Mouse (Mus musculus) forebrain, embryonic 11.5 days (tissue): ENCODE data around the gene Cab39. TPM values are rescaled to one million over a fixed set of nuclear protein-coding genes. Genes with fewer than 3 reads are reported as not detected.

Experiments used
- ATAC-seq: fragments of 200-750 bp; cut with Nextera tagmentation; replicated peaks from 2 replicates; pipeline ENCODE4 v1.8.0; 2017; ENCODE audit warnings: moderate TSS enrichment; ENCODE audit not compliant: low FRiP score
- DNase-seq: peaks from one replicate; pipeline ENCODE4 v3.0.0-alpha.2; 2017; ENCODE audit warnings: low spot score
- H3K27ac ChIP-seq: fragments of 300-500 bp; sonication (generic); 2 replicates; pipeline ENCODE4 v1.5.1; 2014; ENCODE audit warnings: low read depth, low read length
- H3K27me3 ChIP-seq: fragments of 300-500 bp; sonication (generic); 2 replicates; pipeline ENCODE4 v1.6.1; 2014; ENCODE audit warnings: mild to moderate bottlenecking, low read length, mixed read lengths; ENCODE audit not compliant: control insufficient read depth, insufficient read depth
- H3K36me3 ChIP-seq: fragments of 300-500 bp; sonication (generic); 2 replicates; pipeline ENCODE4 v1.6.1; 2014; ENCODE audit warnings: mild to moderate bottlenecking, low read length, moderate library complexity, mixed read lengths; ENCODE audit not compliant: control insufficient read depth, insufficient read depth
- H3K4me1 ChIP-seq: fragments of 300-500 bp; sonication (generic); replicated peaks from 2 replicates; pipeline ENCODE4 v1.6.1; 2014; ENCODE audit warnings: low read length, mixed read lengths; ENCODE audit not compliant: control insufficient read depth, insufficient read depth
- H3K4me2 ChIP-seq: fragments of 300-500 bp; sonication (generic); 2 replicates; pipeline ENCODE4 v1.6.1; 2014; ENCODE audit warnings: low read depth, mild to moderate bottlenecking, low read length, moderate library complexity, mixed read lengths; ENCODE audit not compliant: severe bottlenecking
- H3K4me3 ChIP-seq: fragments of 300-500 bp; sonication (generic); 2 replicates; pipeline ENCODE4 v1.5.1; 2014; ENCODE audit warnings: low read depth, low read length
- H3K9ac ChIP-seq: fragments of 300-500 bp; sonication (generic); 2 replicates; pipeline ENCODE4 v1.6.1; 2014; ENCODE audit warnings: low read length
- H3K9me3 ChIP-seq: fragments of 300-500 bp; sonication (generic); 2 replicates; pipeline ENCODE4 v1.6.1; 2016; ENCODE audit warnings: low read length, mixed read lengths; ENCODE audit not compliant: control insufficient read depth
- WGBS: fragments of 180-500 bp; shearing (Covaris S2); extraction: QIAGEN DNeasy Blood & Tissue Kit; methylation state at CpG from one replicate; pipeline ENCODE4 v1.1.7; 2014; 5-methylcytosine and 5-hydroxymethylcytosine counted together
- polyA plus RNA-seq: library from polyadenylated mRNA; unstranded; fragments of >200 nt; fragmentation: Nextera tagmentation; extraction: Ambion mirVana; gene quantifications from 2 replicates; pipeline ENCODE4 v1.2.1, GENCODE M21; 2014

Gene Cab39
- polyA plus RNA-seq, 1 experiment from 2014 or later = 59.7 TPM

DNA sequence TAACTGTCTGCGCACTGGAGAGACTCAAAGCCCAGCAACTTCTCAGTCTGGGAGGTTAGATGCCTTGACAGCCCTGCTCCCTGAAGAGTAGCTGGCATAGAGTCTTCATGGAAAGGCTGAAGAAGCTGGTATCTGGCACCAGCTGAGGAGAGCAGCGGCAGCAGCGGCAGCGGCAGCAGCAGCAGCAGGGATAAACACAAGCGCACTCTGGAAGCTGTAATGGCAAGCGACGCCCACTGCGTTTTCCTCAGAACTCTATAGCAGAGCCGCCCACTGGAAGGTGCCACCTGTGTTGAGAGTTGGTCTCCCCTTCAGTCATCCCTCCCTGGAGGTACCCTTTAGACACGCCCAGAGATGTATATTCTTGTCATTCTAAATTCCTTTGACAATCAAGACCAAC, 17.1 kb upstream of the Cab39 start:
- Histone ChIP-seq H3K4me1 (no peaks in the 10 kb centered on the region), H3K4me2 (no peak overlapping the region), H3K4me3 (no peak overlapping the region), H3K36me3 (no peaks in the 10 kb centered on the region), H3K27me3 (no peaks in the 10 kb centered on the region), H3K27ac (no peak overlapping the region), H3K9ac (no peak overlapping the region), H3K9me3 (no peaks in the 10 kb centered on the region)
- 58% methylated on average over 10 of the region's 10 CpGs for WGBS
- DNase-seq (no peak), ATAC-seq (no peak)

- H3K4me3 ChIP-seq = no peak within 1 kb of the TSS
- DNase-seq = no peak
- H3K9ac ChIP-seq = no peak within 1 kb of the TSS
- no peak within 1 kb of the TSS for H3K4me2 ChIP-seq
- ATAC-seq = no peak
- H3K27ac ChIP-seq = no peak within 1 kb of the TSS
- H3K36me3 ChIP-seq = no peaks in the 10 kb centered on the region
- H3K4me1 ChIP-seq = no peaks in the 10 kb centered on the region
- no peaks in the 10 kb centered on the region for H3K9me3 ChIP-seq
- WGBS = 89% methylated on average over 4 of the region's 4 CpGs
- no peaks in the 10 kb centered on the region for H3K27me3 ChIP-seq
Measured at GRCm38 (mm10) chr1:85778436-85778835, 14.8 kb upstream of the Cab39 start, which contains the start of gene A630001G21Rik. A630001G21Rik (minus strand) TSS chr1:85778643.

DNA sequence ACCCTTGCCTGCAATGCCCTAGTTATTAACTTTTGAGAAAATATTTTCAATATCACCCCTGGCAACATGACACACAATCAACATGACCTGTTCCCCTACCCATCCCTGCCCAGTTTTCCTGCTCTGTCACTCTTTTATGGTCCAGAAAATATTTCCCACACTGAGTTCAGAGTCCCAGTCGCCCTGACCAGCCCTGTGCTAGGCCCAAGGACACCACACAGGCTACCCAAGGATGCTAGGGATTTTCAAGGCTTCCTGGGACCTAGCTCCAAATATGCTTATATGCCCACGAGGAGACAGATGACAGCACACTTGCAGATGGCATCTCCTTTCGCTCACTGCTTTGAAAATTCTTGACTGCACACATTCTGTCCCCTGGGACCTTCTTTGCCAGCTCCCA, 14.2 kb upstream of the Cab39 start:
- H3K9ac ChIP-seq = no peak overlapping the region
- H3K36me3 ChIP-seq = no peaks in the 10 kb centered on the region
- no peak overlapping the region for H3K4me2 ChIP-seq
- ATAC-seq (no peak), DNase-seq (no peak)
- H3K9me3 ChIP-seq = no peaks in the 10 kb centered on the region
- no peaks in the 10 kb centered on the region for H3K4me1 ChIP-seq
- no peak overlapping the region for H3K27ac ChIP-seq
- no peaks in the 10 kb centered on the region for H3K27me3 ChIP-seq
- H3K4me3 ChIP-seq = no peak overlapping the region
- WGBS = 76% methylated on average over 3 of the region's 3 CpGs

DNA sequence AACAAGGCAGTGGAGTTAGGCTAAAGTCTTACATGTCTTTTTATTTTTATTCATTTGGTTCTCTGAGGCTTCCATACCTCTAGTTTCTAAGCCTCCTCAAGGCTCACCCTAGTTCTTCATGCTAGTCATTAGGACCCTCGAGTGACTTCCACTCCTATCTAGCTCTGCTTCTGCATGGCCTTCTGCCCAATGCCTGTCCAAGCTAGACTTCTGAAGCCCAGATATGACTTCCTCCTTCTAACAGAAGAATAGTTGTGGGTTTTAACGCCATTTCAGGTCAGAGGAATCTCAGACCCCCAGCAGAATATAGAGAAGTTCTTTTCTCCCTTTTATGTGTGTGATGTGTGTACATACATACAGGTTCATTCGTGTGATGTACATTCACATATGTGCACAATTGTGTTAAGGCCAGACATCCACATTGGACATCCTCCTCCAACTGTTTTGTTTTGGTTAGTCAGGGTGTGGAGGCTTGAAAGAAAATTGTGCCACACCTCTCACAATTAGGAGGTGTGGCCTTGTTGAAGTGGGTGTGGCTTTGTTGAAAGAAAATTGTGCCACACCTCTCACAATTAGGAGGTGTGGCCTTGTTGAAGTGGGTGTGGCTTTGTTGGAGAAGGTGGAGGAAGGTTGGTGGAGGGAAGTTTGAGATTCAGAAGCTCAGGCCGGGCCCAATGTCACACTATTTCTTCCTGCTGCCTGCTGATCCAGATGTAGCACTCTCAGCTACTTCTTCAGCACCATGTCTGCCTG, 13.6 kb upstream of the Cab39 start:
- Histone ChIP-seq H3K4me3 (no peak overlapping the region), H3K4me1 (no peaks in the 10 kb centered on the region), H3K9ac (no peak overlapping the region), H3K9me3 (no peaks in the 10 kb centered on the region), H3K36me3 (no peaks in the 10 kb centered on the region), H3K27me3 (no peaks in the 10 kb centered on the region), H3K27ac (no peak overlapping the region), H3K4me2 (no peak overlapping the region)
- DNase-seq = no peak
- no peak for ATAC-seq
- 78% methylated on average over 4 of the region's 4 CpGs for WGBS

DNA sequence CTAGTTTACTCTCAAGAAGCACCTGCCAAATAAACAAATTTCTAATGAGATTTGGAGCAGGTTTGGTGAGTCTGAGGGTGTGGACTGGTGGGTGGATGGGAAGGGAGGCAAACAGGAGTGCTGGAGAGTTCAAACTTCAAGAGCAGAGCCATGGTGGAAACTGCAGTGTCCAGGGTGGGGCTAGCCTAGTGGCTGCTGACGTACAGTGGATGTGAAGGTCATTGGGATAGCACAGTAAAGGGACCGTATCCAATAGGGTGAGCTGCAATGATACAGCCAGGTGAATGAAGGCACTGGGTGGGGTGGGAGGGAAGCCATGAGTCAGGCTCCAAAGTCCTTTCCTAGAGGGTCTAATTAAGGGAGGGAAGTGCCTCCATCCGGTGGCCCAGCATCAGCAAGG, 2.7 kb upstream of the Cab39 start:
- no peak overlapping the region for H3K4me3 ChIP-seq
- H3K4me1 ChIP-seq = no peaks in the 10 kb centered on the region
- H3K36me3 ChIP-seq = no peaks in the 10 kb centered on the region
- 86% methylated on average over 3 of the region's 3 CpGs for WGBS
- H3K27ac ChIP-seq = no peak overlapping the region
- DNase-seq = no peak
- H3K9me3 ChIP-seq = no peaks in the 10 kb centered on the region
- H3K9ac ChIP-seq = no peak overlapping the region
- H3K27me3 ChIP-seq = no peaks in the 10 kb centered on the region
- no peak for ATAC-seq
- no peak overlapping the region for H3K4me2 ChIP-seq

DNA sequence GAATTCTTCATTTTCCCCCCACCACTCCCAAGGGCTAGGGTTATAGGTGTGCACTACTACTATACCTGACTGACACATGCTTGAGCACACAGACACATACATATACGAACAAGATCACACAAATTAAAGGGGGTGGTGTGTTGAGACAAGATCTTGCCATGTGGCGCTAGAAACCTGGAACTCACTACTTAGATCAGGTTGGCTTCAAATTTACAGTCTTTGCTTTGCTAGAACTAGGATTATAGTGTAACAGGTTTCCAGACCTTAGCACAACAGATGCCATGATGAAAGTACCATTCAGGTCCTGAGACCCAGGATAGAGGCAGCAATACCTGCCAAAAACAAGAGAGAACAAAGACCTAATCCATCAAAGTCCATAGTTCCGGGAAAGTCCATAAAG, 1.8 kb upstream of the Cab39 start:
- Histone ChIP-seq H3K36me3 (no peaks in the 10 kb centered on the region), H3K4me2 (no peak overlapping the region), H3K9ac (no peak overlapping the region), H3K27me3 (no peaks in the 10 kb centered on the region), H3K4me3 (no peak overlapping the region), H3K4me1 (no peaks in the 10 kb centered on the region), H3K27ac (no peak overlapping the region), H3K9me3 (no peaks in the 10 kb centered on the region)
- WGBS = 84% methylated on average over 3 of the region's 3 CpGs
- ATAC-seq = no peak
- no peak for DNase-seq

- peak overlapping the region; percentile 66 for H3K4me2 ChIP-seq
- peak overlapping the region; percentile 91; the same call in 1 of the 2 replicates for H3K27ac ChIP-seq
- under 1% methylated on average over 38 of the region's 38 CpGs for WGBS
- no peaks in the 10 kb centered on the region for H3K4me1 ChIP-seq
- no peaks in the 10 kb centered on the region for H3K9me3 ChIP-seq
- ATAC-seq = peak; percentile 22
- H3K27me3 ChIP-seq = no peaks in the 10 kb centered on the region
- H3K36me3 ChIP-seq = no peaks in the 10 kb centered on the region
- H3K9ac ChIP-seq = peak overlapping the region; percentile 97
- H3K4me3 ChIP-seq = peak overlapping the region; percentile 96
- peak; percentile 62 for DNase-seq
Measured at GRCm38 (mm10) chr1:85794106-85794771, 998 bp downstream of the Cab39 start.

- H3K27ac ChIP-seq = no peak overlapping the region
- H3K27me3 ChIP-seq = no peaks in the 10 kb centered on the region
- H3K4me3 ChIP-seq = no peak overlapping the region
- H3K4me1 ChIP-seq = no peaks in the 10 kb centered on the region
- ATAC-seq (no peak), DNase-seq (no peak)
- no peak overlapping the region for H3K9ac ChIP-seq
- H3K36me3 ChIP-seq = no peaks in the 10 kb centered on the region
- H3K4me2 ChIP-seq = no peak overlapping the region
- WGBS = 67% methylated on average over 3 of the region's 3 CpGs
- no peaks in the 10 kb centered on the region for H3K9me3 ChIP-seq
Measured at GRCm38 (mm10) chr1:85795196-85795595, 2.0 kb downstream of the Cab39 start.

GRCm38 (mm10) chr1:85799776-85800175, 6.5 kb downstream of the Cab39 start:
- Histone ChIP-seq H3K27ac (no peak overlapping the region), H3K27me3 (no peaks in the 10 kb centered on the region), H3K9ac (no peak overlapping the region), H3K4me1 (no peaks in the 10 kb centered on the region), H3K4me3 (no peak overlapping the region), H3K36me3 (no peaks in the 10 kb centered on the region), H3K4me2 (no peak overlapping the region), H3K9me3 (no peaks in the 10 kb centered on the region)
- 88% methylated on average over 1 of the region's 1 CpGs for WGBS
- no peak for DNase-seq
- ATAC-seq = no peak
